Mouse (Mus musculus) hematopoietic stem cell, adult 5-6 weeks (primary cell): ENCODE measurements around the gene Umad1. TPM values are rescaled to one million over a fixed set of nuclear protein-coding genes. Genes with fewer than 3 reads are reported as not detected.

Source experiments
- ATAC-seq, 2 experiments: fragments of 125-278 bp in 1 of 2; replicated peaks in 1 of 2; 2 replicates each; pipeline ENCODE4 v1.8.0; 2016 to 2017; ENCODE audit warnings: inconsistent platforms in 2 of 2, mild to moderate bottlenecking in 2 of 2, moderate number of reproducible peaks in 2 of 2, low read depth in 1 of 2, moderate TSS enrichment in 1 of 2; ENCODE audit not compliant: low FRiP score in 2 of 2, poor library complexity in 2 of 2, severe bottlenecking in 2 of 2, insufficient read depth in 1 of 2, low TSS enrichment in 1 of 2
- total RNA-seq: library from RNA; stranded (forward); fragments of 172-1452, 232-1000 nt; gene quantifications from 2 replicates; pipeline ENCODE4 v1.2.3, GENCODE M21; 2017

The Umad1 gene
- total RNA-seq, 1 experiment from 2014 or later, result 7.3 TPM

DNA sequence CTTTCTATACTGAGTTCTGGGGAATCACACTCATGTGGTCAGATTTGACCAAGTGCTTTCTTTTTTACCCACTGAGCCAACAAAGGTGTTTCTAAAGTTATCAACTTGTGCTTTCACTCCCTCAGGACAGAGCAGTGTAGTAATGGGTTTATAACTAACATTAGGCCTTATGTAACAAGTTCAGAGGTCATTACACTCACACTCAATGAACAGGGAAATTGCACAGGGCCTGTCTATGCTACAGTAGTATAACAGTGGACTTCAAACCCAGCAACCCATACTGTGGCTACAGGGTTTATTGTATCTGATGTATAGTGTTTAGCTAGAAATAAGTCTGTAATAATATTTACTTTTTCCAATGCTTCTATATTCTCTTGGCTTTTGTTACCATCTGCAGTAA lies 247.5 kb downstream of the Umad1 start:
- ATAC-seq, result no peak

Other genes starting within 250 kb of the Umad1 start
- not detected in 2 replicates for gene Col28a1, start 66.7 kb upstream of the Umad1 start, total RNA-seq
- 34.3 and 39.3 TPM in 2 replicates for gene Mios, start 50.1 kb upstream of the Umad1 start, total RNA-seq
- 69.3 and 84.3 TPM in 2 replicates for gene Rpa3, start 115 bp upstream of the Umad1 start, total RNA-seq
- gene Gm45062, start 162 bp downstream of the Umad1 start, total RNA-seq, result 4.7 and 5.1 TPM in 2 replicates